Mouse (Mus musculus): ENCODE measurements around the gene Bcl10. TPM values are rescaled to one million over a fixed set of nuclear protein-coding genes. Genes with fewer than 3 reads are reported as not detected.
"Not testable (repeated sequence)": the region's sequence is repeated elsewhere in the genome, so short reads cannot be mapped to it uniquely, and the experiment has no call there.

Bcl10 gene
- polyA plus RNA-seq, 1 experiment from 2014 or later, result 52.0 TPM

GRCm38 (mm10) chr3:145952945-145953344 lies 30.3 kb downstream of the Bcl10 start:
- ATAC-seq (ENCODE audit: low read depth), result no peak
- no peak overlapping the region for H3K9ac ChIP-seq (ENCODE audit: low read length)
- H3K4me3 ChIP-seq (ENCODE audit: low read length), result no peak overlapping the region
- H3K27ac ChIP-seq (ENCODE audit: low read length), result no peak overlapping the region
- peaks cover 3% of the 10 kb centered on the region; the same call in 1 of the 2 replicates for H3K4me1 ChIP-seq (replicated peaks; ENCODE audit: control insufficient read depth, insufficient read depth, low read length)
- H3K9me3 ChIP-seq (ENCODE audit: control insufficient read depth, low read length), result no peaks in the 10 kb centered on the region
- no peak overlapping the region for H3K4me2 ChIP-seq (ENCODE audit: low read depth, low read length)
- no peaks in the 10 kb centered on the region for H3K36me3 ChIP-seq (ENCODE audit: control insufficient read depth, insufficient read depth, low read length)
- WGBS, result 39% methylated on average over 7 of the region's 7 CpGs
- H3K27me3 ChIP-seq (ENCODE audit: control insufficient read depth, insufficient read depth, low read depth, low read length), result no peaks in the 10 kb centered on the region

GRCm38 (mm10) chr3:145953411-145953810 lies 30.8 kb downstream of the Bcl10 start:
- H3K4me2 ChIP-seq (ENCODE audit: low read depth, low read length), result no peak overlapping the region
- H3K27ac ChIP-seq (ENCODE audit: low read length), result no peak overlapping the region
- no peaks in the 10 kb centered on the region for H3K36me3 ChIP-seq (ENCODE audit: control insufficient read depth, insufficient read depth, low read length)
- H3K4me3 ChIP-seq (ENCODE audit: low read length), result no peak overlapping the region
- H3K27me3 ChIP-seq (ENCODE audit: control insufficient read depth, insufficient read depth, low read depth, low read length), result no peaks in the 10 kb centered on the region
- no peak for ATAC-seq (ENCODE audit: low read depth)
- no peak overlapping the region for H3K9ac ChIP-seq (ENCODE audit: low read length)
- WGBS, result 63% methylated on average over 2 of the region's 2 CpGs
- H3K4me1 ChIP-seq (replicated peaks; ENCODE audit: control insufficient read depth, insufficient read depth, low read length), result peaks cover 3% of the 10 kb centered on the region; the same call in 1 of the 2 replicates
- peaks cover 3% of the 10 kb centered on the region; the same call in 1 of the 2 replicates for H3K9me3 ChIP-seq (ENCODE audit: control insufficient read depth, low read length)

DNA sequence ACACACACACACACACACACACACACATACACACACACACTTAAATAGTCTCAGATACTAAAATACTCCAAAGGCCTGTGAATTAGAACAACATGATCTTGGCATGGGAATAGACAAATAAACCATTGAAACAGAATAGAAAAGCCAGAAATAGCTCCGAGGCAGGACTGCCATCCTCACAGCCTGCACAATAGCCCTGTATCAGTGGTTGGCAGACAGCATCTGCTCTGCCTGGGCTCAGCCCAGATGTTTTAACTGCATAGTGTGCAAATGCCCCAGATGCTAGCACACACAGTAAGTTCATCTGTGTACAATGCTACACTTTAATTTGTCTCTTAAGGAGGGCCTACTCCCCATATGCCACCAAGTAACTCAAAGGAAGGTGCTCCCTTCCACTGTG lies 37.2 kb downstream of the Bcl10 start:
- no peak for ATAC-seq (ENCODE audit: low read depth)
- H3K9ac ChIP-seq (ENCODE audit: low read length), result no peak overlapping the region
- no peak overlapping the region for H3K4me3 ChIP-seq (ENCODE audit: low read length)
- peaks cover 3% of the 10 kb centered on the region; the same call in 1 of the 2 replicates for H3K9me3 ChIP-seq (ENCODE audit: control insufficient read depth, low read length)
- peaks cover 24% of the 10 kb centered on the region for H3K4me1 ChIP-seq (replicated peaks; ENCODE audit: control insufficient read depth, insufficient read depth, low read length)
- H3K4me2 ChIP-seq (ENCODE audit: low read depth, low read length), result no peak overlapping the region
- H3K36me3 ChIP-seq (ENCODE audit: control insufficient read depth, insufficient read depth, low read length), result no peaks in the 10 kb centered on the region
- H3K27me3 ChIP-seq (ENCODE audit: control insufficient read depth, insufficient read depth, low read depth, low read length), result no peaks in the 10 kb centered on the region
- WGBS, result 66% methylated on average over 1 of the region's 1 CpGs
- no peak overlapping the region for H3K27ac ChIP-seq (ENCODE audit: low read length)

GRCm38 (mm10) chr3:145962411-145962810 lies 39.8 kb downstream of the Bcl10 start:
- H3K4me1 ChIP-seq (replicated peaks; ENCODE audit: control insufficient read depth, insufficient read depth, low read length), result peaks cover 30% of the 10 kb centered on the region
- no peaks in the 10 kb centered on the region for H3K36me3 ChIP-seq (ENCODE audit: control insufficient read depth, insufficient read depth, low read length)
- H3K4me2 ChIP-seq (ENCODE audit: low read depth, low read length), result peak overlapping the region; percentile 39; the same call in 1 of the 2 replicates
- no peaks in the 10 kb centered on the region for H3K27me3 ChIP-seq (ENCODE audit: control insufficient read depth, insufficient read depth, low read depth, low read length)
- peaks cover 3% of the 10 kb centered on the region; the same call in 1 of the 2 replicates for H3K9me3 ChIP-seq (ENCODE audit: control insufficient read depth, low read length)
- H3K4me3 ChIP-seq (ENCODE audit: low read length), result no peak overlapping the region
- ATAC-seq (ENCODE audit: low read depth), result no peak
- H3K27ac ChIP-seq (ENCODE audit: low read length), result peak overlapping the region; percentile 97
- no peak overlapping the region for H3K9ac ChIP-seq (ENCODE audit: low read length)
- WGBS, result 34% methylated on average over 9 of the region's 9 CpGs

- H3K9me3 ChIP-seq (ENCODE audit: control insufficient read depth, low read length), result no peaks in the 10 kb centered on the region; the same call in 1 of the 2 replicates
- WGBS, result 19% methylated on average over 31 of the region's 31 CpGs
- H3K27ac ChIP-seq (ENCODE audit: low read length), result peak overlapping the region; percentile 97
- H3K36me3 ChIP-seq (ENCODE audit: control insufficient read depth, insufficient read depth, low read length), result no peaks in the 10 kb centered on the region
- peaks cover 30% of the 10 kb centered on the region for H3K4me1 ChIP-seq (replicated peaks; ENCODE audit: control insufficient read depth, insufficient read depth, low read length)
- peak overlapping the region; percentile 39 for H3K4me2 ChIP-seq (ENCODE audit: low read depth, low read length)
- peak overlapping the region; percentile 43 for H3K9ac ChIP-seq (ENCODE audit: low read length)
- peak; percentile 27; the same call in 1 of the 2 replicates for ATAC-seq (ENCODE audit: low read depth)
- no peaks in the 10 kb centered on the region for H3K27me3 ChIP-seq (ENCODE audit: control insufficient read depth, insufficient read depth, low read depth, low read length)
- no peak overlapping the region for H3K4me3 ChIP-seq (ENCODE audit: low read length)
These were observed 40.8 kb downstream of the Bcl10 start for GRCm38 (mm10) chr3:145963101-145964017.

DNA sequence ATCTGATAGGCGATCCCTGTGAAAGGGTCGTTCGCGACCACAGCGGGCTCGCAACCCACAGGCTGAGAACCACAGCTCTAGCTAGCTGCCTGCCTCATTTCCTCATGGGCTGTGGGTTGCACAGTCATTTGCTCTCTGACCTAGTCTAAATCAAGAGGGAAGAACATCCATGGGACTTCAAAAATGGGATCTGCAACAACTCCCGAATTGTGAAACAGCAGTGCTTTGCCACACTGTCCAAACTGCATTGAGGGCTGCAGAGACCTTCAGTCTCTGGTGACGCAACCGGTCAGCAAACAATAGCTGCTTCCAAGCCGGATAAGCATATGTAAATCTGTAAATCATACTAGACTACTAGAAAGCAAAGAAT lies 41.4 kb downstream of the Bcl10 start:
- peak overlapping the region; percentile 39 for H3K4me2 ChIP-seq (ENCODE audit: low read depth, low read length)
- peaks cover 31% of the 10 kb centered on the region for H3K4me1 ChIP-seq (replicated peaks; ENCODE audit: control insufficient read depth, insufficient read depth, low read length)
- no peaks in the 10 kb centered on the region for H3K9me3 ChIP-seq (ENCODE audit: control insufficient read depth, low read length)
- no peaks in the 10 kb centered on the region for H3K27me3 ChIP-seq (ENCODE audit: control insufficient read depth, insufficient read depth, low read depth, low read length)
- H3K36me3 ChIP-seq (ENCODE audit: control insufficient read depth, insufficient read depth, low read length), result no peaks in the 10 kb centered on the region
- 0 out of 2 replicates have a peak overlapping the region, but pooled peaks have one; percentile 6 for H3K4me3 ChIP-seq (ENCODE audit: low read length)
- H3K9ac ChIP-seq (ENCODE audit: low read length), result peak overlapping the region; percentile 43; the same call in 1 of the 2 replicates
- H3K27ac ChIP-seq (ENCODE audit: low read length), result peak overlapping the region; percentile 97
- 25% methylated on average over 10 of the region's 10 CpGs for WGBS
- ATAC-seq (ENCODE audit: low read depth), result peak; percentile 89

GRCm38 (mm10) chr3:145964473-145964872 lies 41.9 kb downstream of the Bcl10 start:
- Histone ChIP-seq H3K27me3 (ENCODE audit: control insufficient read depth, insufficient read depth, low read depth, low read length) (no peaks in the 10 kb centered on the region), H3K9ac (ENCODE audit: low read length) (no peak overlapping the region), H3K4me2 (ENCODE audit: low read depth, low read length) (peak overlapping the region; percentile 39), H3K4me1 (replicated peaks; ENCODE audit: control insufficient read depth, insufficient read depth, low read length) (peaks cover 36% of the 10 kb centered on the region), H3K4me3 (ENCODE audit: low read length) (no peak overlapping the region; the same call in 1 of the 2 replicates), H3K9me3 (ENCODE audit: control insufficient read depth, low read length) (no peaks in the 10 kb centered on the region), H3K36me3 (ENCODE audit: control insufficient read depth, insufficient read depth, low read length) (no peaks in the 10 kb centered on the region), H3K27ac (ENCODE audit: low read length) (peak overlapping the region; percentile 97)
- WGBS, result 6% methylated on average over 10 of the region's 10 CpGs
- ATAC-seq (ENCODE audit: low read depth), result peak; percentile 89

GRCm38 (mm10) chr3:145965583-145965982 lies 43.0 kb downstream of the Bcl10 start:
- H3K9me3 ChIP-seq (ENCODE audit: control insufficient read depth, low read length); ATAC-seq (ENCODE audit: low read depth); H3K9ac ChIP-seq (ENCODE audit: low read length); H3K4me2 ChIP-seq (ENCODE audit: low read depth, low read length); H3K4me3 ChIP-seq (ENCODE audit: low read length); H3K36me3 ChIP-seq (ENCODE audit: control insufficient read depth, insufficient read depth, low read length); H3K27me3 ChIP-seq (ENCODE audit: control insufficient read depth, insufficient read depth, low read depth, low read length): not testable (repeated sequence)
- Histone ChIP-seq H3K27ac (ENCODE audit: low read length) (peak overlapping the region; percentile 97), H3K4me1 (replicated peaks; ENCODE audit: control insufficient read depth, insufficient read depth, low read length) (peaks cover 42% of the 10 kb centered on the region)
- 69% methylated on average over 3 of the region's 3 CpGs for whole genome bisulfite sequencing

DNA sequence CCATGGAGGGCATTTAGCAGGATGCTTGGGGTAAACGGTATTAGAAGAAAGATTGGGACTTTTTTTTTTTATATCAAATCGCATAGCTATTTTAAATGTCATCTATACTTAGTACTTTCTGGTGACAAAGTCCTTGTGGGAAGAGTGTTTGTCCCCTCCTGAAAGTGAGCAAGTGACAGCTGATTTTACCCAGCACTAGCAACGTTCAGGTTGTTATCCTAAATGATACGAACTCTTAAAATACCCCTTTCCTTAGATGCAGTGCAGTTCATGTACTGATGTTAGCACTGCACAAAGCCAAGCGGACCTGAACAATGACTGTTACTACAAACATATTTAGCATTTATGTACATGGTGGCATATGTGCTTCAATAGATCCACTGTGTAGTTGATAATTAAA lies 44.2 kb downstream of the Bcl10 start:
- Histone ChIP-seq H3K9ac (ENCODE audit: low read length) (no peak overlapping the region), H3K36me3 (ENCODE audit: control insufficient read depth, insufficient read depth, low read length) (no peaks in the 10 kb centered on the region), H3K4me3 (ENCODE audit: low read length) (no peak overlapping the region), H3K27me3 (ENCODE audit: control insufficient read depth, insufficient read depth, low read depth, low read length) (no peaks in the 10 kb centered on the region), H3K4me2 (ENCODE audit: low read depth, low read length) (no peak overlapping the region), H3K27ac (ENCODE audit: low read length) (no peak overlapping the region), H3K9me3 (ENCODE audit: control insufficient read depth, low read length) (no peaks in the 10 kb centered on the region), H3K4me1 (replicated peaks; ENCODE audit: control insufficient read depth, insufficient read depth, low read length) (peaks cover 43% of the 10 kb centered on the region)
- WGBS, result 83% methylated on average over 5 of the region's 5 CpGs
- ATAC-seq (ENCODE audit: low read depth), result no peak
